Mouse (Mus musculus): ENCODE measurements around the gene Slc6a9. TPM values are rescaled to one million over a fixed set of nuclear protein-coding genes. Genes with fewer than 3 reads are reported as not detected.

Gene Slc6a9
- polyA plus RNA-seq, 1 experiment = 197 TPM

DNA sequence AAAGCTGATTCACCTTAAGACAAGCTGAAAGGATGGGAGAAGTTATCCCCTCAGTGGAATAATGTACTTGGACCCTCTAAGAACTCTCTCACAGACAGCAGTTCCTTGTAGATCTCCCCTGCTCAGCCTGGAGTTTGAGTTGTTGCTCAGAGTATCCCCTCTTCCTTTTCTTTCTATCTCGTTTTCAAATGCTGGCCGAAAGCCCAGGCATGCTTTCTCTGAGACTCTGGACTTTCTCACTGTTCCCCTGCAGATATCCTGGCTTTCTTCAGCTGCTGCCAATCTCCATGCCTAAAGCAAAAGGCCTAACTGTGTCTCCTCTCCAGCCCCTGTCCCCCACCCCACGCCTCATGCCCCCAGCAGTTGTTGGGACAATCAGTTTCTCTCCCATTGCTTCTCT is 84.0 kb downstream of the Slc6a9 start:
- Histone ChIP-seq H3K4me3 (replicated peaks; ENCODE audit: insufficient read depth, low read depth, low read length) (no peak overlapping the region), H3K27me3 (ENCODE audit: control insufficient read depth, insufficient read depth, low read length) (no peaks in the 10 kb centered on the region), H3K4me1 (ENCODE audit: control insufficient read depth, insufficient read depth, low read length) (no peaks in the 10 kb centered on the region), H3K27ac (ENCODE audit: insufficient read depth, low read length) (no peak overlapping the region)
- no peak for DNase-seq
- WGBS = 32% methylated on average over 3 of the region's 3 CpGs
- TF ChIP-seq CTCF (IDR thresholded peaks at IDR 0.05; ENCODE audit: borderline replicate concordance, insufficient read depth, low read depth, low read length) (no peak), POLR2A (IDR thresholded peaks at IDR 0.05; ENCODE audit: borderline replicate concordance, insufficient read depth, low read length) (no peak)

- no peak for DNase-seq
- Histone ChIP-seq H3K4me3 (replicated peaks; ENCODE audit: insufficient read depth, low read depth, low read length) (no peak overlapping the region), H3K4me1 (ENCODE audit: control insufficient read depth, insufficient read depth, low read length) (no peaks in the 10 kb centered on the region), H3K27ac (ENCODE audit: insufficient read depth, low read length) (no peak overlapping the region), H3K27me3 (ENCODE audit: control insufficient read depth, insufficient read depth, low read length) (no peaks in the 10 kb centered on the region)
- WGBS = 82% methylated on average over 5 of the region's 5 CpGs
- TF ChIP-seq CTCF (IDR thresholded peaks at IDR 0.05; ENCODE audit: borderline replicate concordance, insufficient read depth, low read depth, low read length) (no peak), POLR2A (IDR thresholded peaks at IDR 0.05; ENCODE audit: borderline replicate concordance, insufficient read depth, low read length) (no peak)
Measured at GRCm38 (mm10) chr4:117918762-117919161, 84.5 kb downstream of the Slc6a9 start.

- Histone ChIP-seq H3K27me3 (ENCODE audit: control insufficient read depth, insufficient read depth, low read length) (no peaks in the 10 kb centered on the region), H3K27ac (ENCODE audit: insufficient read depth, low read length) (no peak overlapping the region), H3K4me3 (replicated peaks; ENCODE audit: insufficient read depth, low read depth, low read length) (no peak overlapping the region), H3K4me1 (ENCODE audit: control insufficient read depth, insufficient read depth, low read length) (no peaks in the 10 kb centered on the region)
- WGBS = 93% methylated on average over 2 of the region's 2 CpGs
- DNase-seq = no peak
- TF ChIP-seq CTCF (IDR thresholded peaks at IDR 0.05; ENCODE audit: borderline replicate concordance, insufficient read depth, low read depth, low read length) = no peak
- TF ChIP-seq POLR2A (IDR thresholded peaks at IDR 0.05; ENCODE audit: borderline replicate concordance, insufficient read depth, low read length) = no peak
Measured at GRCm38 (mm10) chr4:117921358-117921757, 87.1 kb downstream of the Slc6a9 start.

- no peak overlapping the region for H3K27ac ChIP-seq (ENCODE audit: insufficient read depth, low read length)
- no peak overlapping the region for H3K4me3 ChIP-seq (replicated peaks; ENCODE audit: insufficient read depth, low read depth, low read length)
- no peaks in the 10 kb centered on the region for H3K4me1 ChIP-seq (ENCODE audit: control insufficient read depth, insufficient read depth, low read length)
- TF ChIP-seq POLR2A (IDR thresholded peaks at IDR 0.05; ENCODE audit: borderline replicate concordance, insufficient read depth, low read length) (no peak), CTCF (IDR thresholded peaks at IDR 0.05; ENCODE audit: borderline replicate concordance, insufficient read depth, low read depth, low read length) (no peak)
- no peaks in the 10 kb centered on the region for H3K27me3 ChIP-seq (ENCODE audit: control insufficient read depth, insufficient read depth, low read length)
- 28% methylated on average over 2 of the region's 2 CpGs for WGBS
- no peak for DNase-seq
Measured at GRCm38 (mm10) chr4:117923450-117923849, 89.1 kb downstream of the Slc6a9 start.

Other genes with a start within 250 kb of the Slc6a9 start
- 48.7 and 53.5 TPM in 2 replicates for gene Dmap1, start 152.2 kb upstream of the Slc6a9 start, polyA plus RNA-seq (2012; rRNA removed)
- not detected in 2 replicates for gene Gm12845, start 110.1 kb upstream of the Slc6a9 start, polyA plus RNA-seq (2012; rRNA removed)
- not detected in 2 replicates for gene Klf17, start 68.9 kb upstream of the Slc6a9 start, polyA plus RNA-seq (2012; rRNA removed)
- 1.8 and 3.4 TPM in 2 replicates for gene Ccdc24, start 38.1 kb downstream of the Slc6a9 start, polyA plus RNA-seq (2012; rRNA removed)
- 41.0 and 42.0 TPM in 2 replicates for gene B4galt2, start 49.0 kb downstream of the Slc6a9 start, polyA plus RNA-seq (2012; rRNA removed)
- 669 and 676 TPM in 2 replicates for gene Atp6v0b, start 52.8 kb downstream of the Slc6a9 start, polyA plus RNA-seq (2012; rRNA removed)
- 16.6 and 18.0 TPM in 2 replicates for gene Dph2, start 57.5 kb downstream of the Slc6a9 start, polyA plus RNA-seq (2012; rRNA removed)
- gene Ipo13, start 80.5 kb downstream of the Slc6a9 start, polyA plus RNA-seq (2012; rRNA removed) = 183 and 192 TPM in 2 replicates
- gene Artn, start 95.3 kb downstream of the Slc6a9 start, polyA plus RNA-seq (2012; rRNA removed) = 0.38 and 0.40 TPM in 2 replicates